10 mouse cellular contexts compared by ENCODE assay signal in the genomic region with DNA sequence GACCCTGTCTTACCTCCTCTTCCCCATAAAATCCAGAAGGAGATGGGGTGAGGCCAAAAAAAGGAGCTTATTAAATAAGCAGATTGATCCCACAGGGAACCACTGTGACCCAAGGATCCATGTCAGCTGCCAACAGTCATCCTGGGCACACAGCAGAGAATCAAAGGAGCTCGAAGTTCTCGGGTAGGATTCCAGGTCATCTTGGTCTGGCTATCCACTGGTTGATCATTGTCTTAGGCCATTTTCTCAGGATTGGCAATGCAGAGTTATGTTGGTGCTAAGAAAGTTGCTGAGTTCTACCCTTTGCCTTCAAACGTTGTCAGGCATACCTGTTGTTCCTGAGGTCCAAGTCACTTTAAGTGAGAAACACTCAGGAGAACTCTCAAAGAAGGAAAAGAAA.
"Had no signal": no experiment of that assay in that cellular context is flagged by ENCODE, and none has a peak within 500 bp of the region (broad histone marks: within the 10 kb centered on the region; RNA-seq: fewer than 3 reads in every experiment).

No protein-coding gene starts in this region.

- DNase-seq: gastrocnemius, adult 2 months; gastrocnemius, postnatal 10 days; gastrocnemius, postnatal 25 days; heart, adult 18-20 months; heart, postnatal 10 days; heart, postnatal 4 days; kidney, postnatal 4 days; liver; liver, embryonic 13.5 days; liver, postnatal 0 days had no signal
